Mouse (Mus musculus) 3T3-L1 (cell line): ENCODE measurements around the gene Plekhd1.

Experiments used
- DNase-seq: peaks from one replicate; pipeline ENCODE4 v3.0.0-alpha.2; 2015; ENCODE audit warnings: low read depth, low spot score

Gene Plekhd1

GRCm38 (mm10) chr12:80699144-80699531 is 6.7 kb downstream of the Plekhd1 start:
- DNase-seq: no peak

GRCm38 (mm10) chr12:80701332-80701731 is 8.9 kb downstream of the Plekhd1 start:
- DNase-seq: no peak

- DNase-seq: no peak
These were observed 14.0 kb downstream of the Plekhd1 start for GRCm38 (mm10) chr12:80706208-80706914.

- no peak for DNase-seq
These were observed 14.7 kb downstream of the Plekhd1 start for GRCm38 (mm10) chr12:80706915-80707604.

GRCm38 (mm10) chr12:80715915-80716314 is 23.5 kb downstream of the Plekhd1 start:
- no peak for DNase-seq

GRCm38 (mm10) chr12:80719141-80719540 is 26.8 kb downstream of the Plekhd1 start:
- DNase-seq: no peak

GRCm38 (mm10) chr12:80720507-80720906 is 28.1 kb downstream of the Plekhd1 start:
- DNase-seq: no peak

GRCm38 (mm10) chr12:80721458-80721857 is 29.1 kb downstream of the Plekhd1 start:
- no peak for DNase-seq

- DNase-seq: peak; percentile 76
These were observed 32.6 kb downstream of the Plekhd1 start for GRCm38 (mm10) chr12:80724853-80725559.

GRCm38 (mm10) chr12:80728207-80728606 is 35.8 kb downstream of the Plekhd1 start:
- DNase-seq: no peak

GRCm38 (mm10) chr12:80728814-80729213 is 36.4 kb downstream of the Plekhd1 start:
- peak; percentile 44 for DNase-seq

- DNase-seq: no peak
These were observed 37.6 kb downstream of the Plekhd1 start for GRCm38 (mm10) chr12:80729758-80730530.

- DNase-seq: peak; percentile 60
These were observed 38.2 kb downstream of the Plekhd1 start for GRCm38 (mm10) chr12:80730567-80730966.

GRCm38 (mm10) chr12:80734526-80735470 is 42.4 kb downstream of the Plekhd1 start:
- DNase-seq: no peak

GRCm38 (mm10) chr12:80736464-80737282 is 44.3 kb downstream of the Plekhd1 start:
- DNase-seq: peak; percentile 21

- no peak for DNase-seq
These were observed 44.9 kb downstream of the Plekhd1 start for GRCm38 (mm10) chr12:80737283-80737600.

- no peak for DNase-seq
These were observed 47.1 kb downstream of the Plekhd1 start for GRCm38 (mm10) chr12:80739482-80739881.

- DNase-seq: no peak
These were observed 52.2 kb downstream of the Plekhd1 start for GRCm38 (mm10) chr12:80744614-80745013.

GRCm38 (mm10) chr12:80746031-80746813 is 53.8 kb downstream of the Plekhd1 start:
- peak; percentile 16 for DNase-seq
